Mouse (Mus musculus): Measurements from ENCODE around the gene Capn9. TPM values are rescaled to one million over a fixed set of nuclear protein-coding genes. Genes with fewer than 3 reads are reported as not detected.

Gene Capn9
- polyA plus RNA-seq, 1 experiment: 13.4 TPM

Other genes starting within 250 kb of the Capn9 start
- gene Pgbd5, start 136.5 kb upstream of the Capn9 start, polyA plus RNA-seq (2012; rRNA removed): 3.3 and 4.2 TPM in 2 replicates
- gene Cog2, start 55.3 kb upstream of the Capn9 start, polyA plus RNA-seq (2012; rRNA removed): 17.5 and 24.4 TPM in 2 replicates
- 17.9 and 25.2 TPM in 2 replicates for gene Agt, start 6.4 kb upstream of the Capn9 start, polyA plus RNA-seq (2012; rRNA removed)
- gene 2310022B05Rik, start 87.3 kb downstream of the Capn9 start, polyA plus RNA-seq (2012; rRNA removed): 23.0 and 25.1 TPM in 2 replicates
- gene Ttc13, start 145.9 kb downstream of the Capn9 start, polyA plus RNA-seq (2012; rRNA removed): 13.6 and 20.4 TPM in 2 replicates
- 9.1 and 9.8 TPM in 2 replicates for gene Arv1, start 146.0 kb downstream of the Capn9 start, polyA plus RNA-seq (2012; rRNA removed)
- gene Fam89a, start 175.7 kb downstream of the Capn9 start, polyA plus RNA-seq (2012; rRNA removed): 0.91 and 1.5 TPM in 2 replicates
- gene Trim67, start 217.0 kb downstream of the Capn9 start, polyA plus RNA-seq (2012; rRNA removed): 0.06 and 0.10 TPM in 2 replicates

Data from large intestine, adult 2 months (tissue).